Mouse (Mus musculus) spleen, postnatal 36 days (tissue): ENCODE measurements at regions not wholly inside any gene's neighbourhood (a gene's known extent, or its start where the extent isn't known, plus 50 kb on each side); places are given as distances from the start of the nearest gene placed in this dataset.
"Not testable (repeated sequence)": the region's sequence is repeated elsewhere in the genome, so short reads cannot be mapped to it uniquely, and the experiment has no call there.

ENCODE experiments used
- DNase-seq, 2 experiments: peaks; one replicate each; pipeline ENCODE4 v3.0.0; 2022; ENCODE audit warnings: low spot score in 2 of 2, mixed read lengths in 1 of 2

DNA sequence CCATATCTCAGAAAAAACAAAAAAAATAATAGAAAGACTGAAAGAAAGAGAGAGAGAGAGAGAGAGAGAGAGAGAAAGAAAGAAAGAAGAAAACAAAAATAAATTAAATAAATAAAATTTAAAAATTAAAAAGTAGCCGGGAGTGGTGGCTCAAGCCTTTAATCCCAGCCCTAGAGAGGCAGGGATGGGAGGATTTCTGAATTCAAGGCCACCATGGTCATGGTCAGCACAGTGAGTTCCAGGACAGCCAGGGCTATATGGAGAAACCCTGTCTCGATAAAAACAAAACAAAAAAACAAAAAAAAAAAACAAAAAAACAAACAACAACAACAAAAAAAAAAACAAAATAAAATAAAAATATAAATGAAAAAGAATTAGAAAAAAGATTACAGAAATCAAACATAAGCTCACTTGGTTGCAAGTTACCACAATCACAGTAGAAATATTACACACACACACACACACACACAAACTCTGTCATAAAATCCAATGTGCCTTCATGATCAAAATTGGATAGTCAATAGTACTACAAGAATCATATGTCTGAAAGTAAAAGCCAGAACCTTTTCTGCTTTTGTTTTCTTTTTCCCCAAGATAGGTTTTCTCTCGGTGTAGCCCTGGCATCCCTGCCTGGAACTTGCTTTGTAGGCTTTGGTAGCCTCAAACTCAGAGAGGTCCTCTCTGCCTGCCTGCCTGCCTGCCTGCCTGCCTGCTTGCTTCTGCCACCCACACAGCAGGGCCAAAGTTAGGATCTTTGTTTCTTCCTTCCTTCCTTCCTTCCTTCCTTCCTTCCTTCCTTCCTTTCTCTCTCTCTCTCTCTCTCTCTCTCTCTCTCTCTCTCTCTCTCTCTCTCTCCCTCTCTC lies 476.1 kb upstream of the Olfr161 start:
- DNase-seq = peak; percentile 41 to 56

DNA sequence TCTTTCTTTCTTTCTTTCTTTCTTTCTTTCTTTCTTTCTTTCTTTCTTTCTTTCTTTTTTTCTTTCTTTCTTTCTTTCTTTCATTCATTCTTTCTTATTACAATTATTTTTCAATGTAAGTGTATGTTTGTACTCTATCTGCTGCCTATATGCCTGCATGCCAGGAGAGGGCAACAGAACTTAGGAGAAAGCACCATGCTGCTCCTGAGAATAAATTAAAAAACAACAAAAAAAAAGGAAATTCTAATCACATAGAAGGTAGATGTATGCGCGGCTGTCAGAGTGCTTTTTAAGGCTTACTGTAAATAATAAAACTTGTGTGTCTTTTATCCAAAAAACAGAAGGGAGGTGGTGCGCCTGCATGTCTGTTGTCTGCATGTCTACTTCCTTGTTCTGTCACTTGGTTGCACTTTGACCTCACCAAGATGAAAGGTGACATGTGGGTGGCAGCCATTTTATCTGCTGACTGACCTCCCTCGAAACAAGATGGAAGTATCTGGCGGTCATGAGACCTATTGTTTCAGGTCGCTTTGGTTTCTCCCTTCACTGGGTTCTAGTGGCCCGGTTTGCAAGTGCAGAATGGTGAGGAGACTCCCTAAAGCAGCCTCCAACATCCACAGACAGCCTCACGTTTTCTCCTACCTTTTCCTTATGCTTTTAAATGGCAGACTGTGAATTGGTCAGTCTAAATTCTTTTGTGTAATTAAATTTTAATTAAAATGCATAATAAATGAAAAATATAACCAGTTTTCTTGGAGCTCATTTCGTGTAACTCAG lies 475.3 kb upstream of the Olfr161 start:
- peak; percentile 20 to 36 for DNase-seq

DNA sequence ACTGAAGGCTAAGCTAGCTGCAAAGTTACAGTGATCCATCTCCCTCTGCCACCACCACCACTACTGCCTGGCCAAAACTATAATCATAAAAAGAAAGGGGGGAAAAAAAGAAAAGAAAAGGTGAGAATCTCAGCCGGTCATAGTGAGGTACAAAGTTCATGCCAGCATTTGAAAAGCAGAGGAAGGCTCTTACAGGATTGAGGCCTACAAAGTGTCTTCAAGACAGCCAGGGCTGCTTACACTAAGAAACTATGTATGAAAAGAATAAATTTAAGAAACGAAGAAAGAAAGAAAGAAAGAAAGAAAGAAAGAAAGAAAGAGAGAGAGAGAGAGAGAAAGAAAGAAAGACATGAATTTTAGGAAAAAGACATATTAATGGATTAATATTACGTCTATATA lies 474.7 kb upstream of the Olfr161 start:
- DNase-seq = peak; percentile 49 to 66

DNA sequence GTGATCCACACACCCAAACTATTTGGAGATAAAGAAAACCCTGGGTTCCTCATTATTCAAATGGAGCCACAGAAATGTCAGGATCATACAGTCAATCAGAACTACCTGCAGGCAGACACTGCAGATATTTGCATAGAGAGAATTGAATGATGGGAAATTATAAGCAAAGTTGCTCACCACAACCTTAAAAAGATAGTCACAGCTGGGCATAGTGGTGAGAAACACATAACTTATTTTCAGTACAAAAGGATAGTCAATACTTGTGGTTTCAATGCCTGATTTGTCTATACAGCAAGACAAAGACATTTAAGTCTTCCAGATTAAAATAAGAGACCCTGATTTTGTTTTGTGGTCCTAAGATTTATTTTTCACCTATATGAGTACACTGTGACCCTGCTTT lies 469.6 kb upstream of the Olfr161 start:
- DNase-seq = not testable (repeated sequence)

DNA sequence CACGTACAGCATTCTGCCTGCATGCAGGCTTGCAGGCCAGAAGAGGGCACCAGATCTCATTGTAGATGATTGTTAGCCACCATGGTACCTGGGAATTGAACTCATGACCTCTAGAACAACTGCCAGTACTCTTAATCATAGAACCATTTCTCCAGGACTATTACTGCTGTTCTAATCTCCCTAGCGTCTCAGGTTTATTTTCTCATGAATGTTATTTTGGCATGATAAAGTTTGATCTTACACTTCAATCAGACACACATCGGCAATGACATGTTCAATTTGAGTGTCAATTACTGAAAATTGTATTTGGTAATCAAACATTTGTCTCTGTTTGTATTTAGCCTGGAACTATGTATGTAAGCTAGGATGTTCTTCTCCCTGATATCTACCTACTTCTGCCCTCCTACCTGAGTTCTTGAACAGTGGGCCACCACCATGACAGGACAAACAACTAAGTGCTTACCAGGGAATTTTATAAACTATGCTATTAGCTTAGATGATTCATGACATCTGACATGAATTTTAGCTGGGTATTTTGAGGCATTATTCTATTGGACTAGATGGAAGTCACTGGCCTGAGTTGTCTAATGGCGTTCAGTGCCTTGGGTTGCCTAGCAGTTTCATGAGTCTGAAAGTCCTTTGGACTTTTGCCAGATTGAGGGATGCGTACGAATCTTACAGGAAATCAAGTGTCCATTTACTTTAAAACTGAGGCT lies 468.5 kb upstream of the Olfr161 start:
- DNase-seq = not testable (repeated sequence)

DNA sequence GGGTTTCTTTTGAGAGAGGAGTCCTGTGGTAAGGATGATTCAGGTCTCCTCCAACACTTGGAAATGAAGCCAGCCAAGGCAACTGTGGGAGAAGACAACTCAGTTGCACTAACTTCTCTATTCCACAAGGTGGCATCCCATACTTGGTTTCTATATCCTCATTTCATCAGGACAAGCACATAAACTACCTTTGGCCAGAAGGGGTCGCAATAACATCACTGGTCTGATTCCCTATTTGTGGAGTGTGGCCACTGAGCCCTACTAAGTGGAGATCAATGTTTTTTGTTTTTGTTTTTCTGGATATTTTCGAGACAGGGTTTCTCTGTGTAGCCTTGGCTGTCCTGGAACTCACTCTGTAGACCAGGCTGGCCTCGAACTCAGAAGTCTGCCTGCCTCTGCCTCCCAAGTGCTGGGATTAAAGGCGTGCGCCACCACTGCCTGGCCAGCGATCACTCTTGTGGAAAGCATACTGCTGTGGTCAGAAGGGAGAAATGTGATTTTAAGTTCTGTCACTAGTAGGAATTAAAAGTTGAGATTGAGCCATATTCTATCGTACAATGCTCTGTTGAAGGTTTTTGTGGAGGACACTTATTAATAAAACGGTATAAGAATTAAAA lies 467.9 kb upstream of the Olfr161 start:
- DNase-seq = peak; percentile 50 to 65

DNA sequence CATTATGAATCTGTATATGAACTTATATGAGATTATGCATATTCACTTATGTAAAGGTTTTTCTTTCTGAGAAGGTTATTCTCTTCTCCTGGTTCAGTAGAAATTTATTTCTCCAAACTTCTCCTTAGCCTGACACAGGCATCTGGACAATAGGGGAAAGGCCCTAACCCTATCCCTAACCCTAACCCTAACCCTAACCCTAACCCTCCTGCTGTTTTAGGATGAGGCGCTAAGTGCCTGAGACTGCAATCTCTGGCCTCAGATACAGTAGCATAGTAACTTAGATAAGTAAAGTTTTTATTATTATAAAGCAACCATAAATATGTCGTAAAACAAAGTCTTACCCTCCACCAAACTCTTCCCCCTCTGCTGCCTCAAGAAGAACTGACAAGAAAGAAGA lies 463.5 kb upstream of the Olfr161 start:
- not testable (repeated sequence) for DNase-seq
